Comparison of ENCODE assay signal across 8 mouse cellular contexts in the genomic region with DNA sequence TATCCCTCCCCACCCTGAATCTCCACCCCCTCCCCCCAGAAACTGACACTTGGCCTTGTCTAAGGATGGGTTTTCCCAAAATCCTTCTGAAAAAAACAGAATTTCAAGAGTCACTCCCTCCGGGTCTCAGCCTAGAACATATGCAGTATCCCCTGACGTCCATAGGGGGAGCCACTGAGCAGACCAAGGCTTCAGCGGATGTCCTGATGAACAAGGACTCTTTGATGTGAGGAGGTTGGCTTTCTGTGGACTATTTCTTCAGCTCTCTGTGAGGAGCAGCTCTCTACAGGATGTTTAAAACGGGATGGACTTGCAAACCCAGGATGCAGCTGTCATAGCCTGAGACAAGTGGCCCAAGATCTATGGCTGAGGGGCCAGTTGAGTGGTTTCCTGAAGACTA. TPM values are rescaled to one million over a fixed set of nuclear protein-coding genes. Genes with fewer than 3 reads are reported as not detected.
A peak's percentile ranks its signal among the peaks of the same experiment; 100 is the strongest.
DNase-seq lines count a peak whose midpoint lies in the region; TF ChIP-seq lines count a peak whose summit lies in the region.

No protein-coding gene starts in this region.

- intact Hi-C loops in heart, adult 2 months (cut with DNase I): no loop called here

- H3K4me1 ChIP-seq in heart, adult 2 months (ENCODE audit: control insufficient read depth, insufficient read depth, low read length): no peaks in the 10 kb centered on the region

- no peaks in the 10 kb centered on the region for H3K36me3 ChIP-seq in heart, adult 2 months (ENCODE audit: control insufficient read depth, insufficient read depth, low read length)

- no peak for TF ChIP-seq POLR2A in heart, adult 2 months (IDR thresholded peaks at IDR 0.05; ENCODE audit: insufficient read depth, low read depth, low read length)

- no peaks in the 10 kb centered on the region for H3K27me3 ChIP-seq in heart, adult 2 months (ENCODE audit: control insufficient read depth, insufficient read depth, low read length)

- H3K4me3 ChIP-seq in heart, adult 2 months: no peak overlapping the region

- TF ChIP-seq EP300 in heart, adult 2 months (IDR thresholded peaks at IDR 0.05; ENCODE audit: insufficient read depth, low read depth, low read length): no peak

- 25% methylated on average over 4 of the region's 4 CpGs for WGBS in heart, adult 2 months

- H3K79me2 ChIP-seq in heart, adult 2 months (replicated peaks; ENCODE audit: control insufficient read depth, insufficient read depth, low read length): no peaks in the 10 kb centered on the region

- DNase-seq in heart, adult 2 months: no peak
- DNase-seq in heart, adult 18-20 months: no peak
- DNase-seq in CD8-positive naive resting alpha-beta T cell, adult 2 months (ENCODE audit: low read depth in 2 of 2, low spot score in 2 of 2): peak; percentile 19 to 20
- DNase-seq in embryo, embryonic 10.5 days (ENCODE audit: low spot score): peak; percentile 52
- DNase-seq in lung, postnatal 10 days: peak; percentile 38
- DNase-seq in thymus, postnatal 14 days: peak; percentile 51
- no peak for DNase-seq in gastrocnemius, postnatal 10 days
- DNase-seq in gastrocnemius, postnatal 4 days (ENCODE audit: low spot score in 2 of 2): no peak

- TF ChIP-seq CTCF in heart, adult 2 months (IDR thresholded peaks at IDR 0.05): peak; percentile 61

- no peak overlapping the region for H3K27ac ChIP-seq in heart, adult 2 months

- no peak overlapping the region for H3K9ac ChIP-seq in heart, adult 2 months (ENCODE audit: low read depth, low read length)

RNA-seq across cellular contexts. Expression of gene Cacna2d2, which starts 53.1 kb away (rescaled TPM):
- 10 to 100 TPM; 12.9 to 14.1 TPM for total RNA-seq in heart, adult 2 months (2021)
- 10.5 and 13.3 TPM in 2 replicates for polyA plus RNA-seq in heart, adult 2 months (2012; rRNA removed)
- 10 to 100 TPM; 14.8 TPM for total RNA-seq in heart, adult 18-20 months (2021)
- 1 to 10 TPM; 2.1 to 2.4 TPM for total RNA-seq in gastrocnemius, postnatal 10 days (2021)
- 1 to 10 TPM; 2.6 to 2.7 TPM for total RNA-seq in gastrocnemius, postnatal 4 days (2021)

Comparison
In these comparisons a context has a peak if more than half of its experiments do, and no peak if none do; other contexts are left out.
1. DNase-seq: peak in CD8-positive naive resting alpha-beta T cell, adult 2 months (2 of 2), embryo, embryonic 10.5 days (single experiment), lung, postnatal 10 days (single experiment) and thymus, postnatal 14 days (single experiment); none in heart, adult 2 months (0 of 2), heart, adult 18-20 months (0 of 2), gastrocnemius, postnatal 10 days (single experiment) and gastrocnemius, postnatal 4 days (0 of 2).